Mouse (Mus musculus) midbrain, postnatal 0 days (tissue): ENCODE results near the gene Ly6g6e. TPM values are rescaled to one million over a fixed set of nuclear protein-coding genes. Genes with fewer than 3 reads are reported as not detected.

Experiments used
- ATAC-seq: fragments of 200-750 bp; cut with Nextera tagmentation; 2 replicates; pipeline ENCODE4 v1.8.0; 2017; ENCODE audit warnings: moderate number of reproducible peaks, mild to moderate bottlenecking, moderate TSS enrichment, moderate library complexity; ENCODE audit not compliant: low FRiP score
- DNase-seq: peaks from one replicate; pipeline ENCODE4 v3.0.0-alpha.2; 2015; ENCODE audit warnings: low spot score
- H3K27ac ChIP-seq: fragments of 300-500 bp; sonication (generic); 2 replicates; pipeline ENCODE4 v1.5.1; 2014; ENCODE audit warnings: low read depth, mild to moderate bottlenecking, low read length, mixed read lengths
- H3K27me3 ChIP-seq: fragments of 300-500 bp; sonication (generic); 2 replicates; pipeline ENCODE4 v1.6.1; 2014; ENCODE audit warnings: low read length, control low read depth, mixed read lengths; ENCODE audit not compliant: insufficient read depth
- H3K36me3 ChIP-seq: fragments of 300-500 bp; sonication (generic); 2 replicates; pipeline ENCODE4 v1.6.1; 2014; ENCODE audit warnings: low read length, control low read depth, mixed read lengths; ENCODE audit not compliant: insufficient read depth
- H3K4me1 ChIP-seq: fragments of 300-500 bp; sonication (generic); 2 replicates; pipeline ENCODE4 v1.6.1; 2014; ENCODE audit warnings: mild to moderate bottlenecking, control low read depth, antibody characterized with exemption, low read length, mixed read lengths; ENCODE audit not compliant: insufficient read depth
- H3K4me2 ChIP-seq: fragments of 300-500 bp; sonication (generic); 2 replicates; pipeline ENCODE4 v1.6.1; 2014; ENCODE audit warnings: low read depth, mild to moderate bottlenecking, low read length, mixed read lengths; ENCODE audit not compliant: poor library complexity, severe bottlenecking
- H3K4me3 ChIP-seq: fragments of 300-500 bp; sonication (generic); 2 replicates; pipeline ENCODE4 v1.5.1; 2014; ENCODE audit warnings: low read depth, mild to moderate bottlenecking, low read length, moderate library complexity
- H3K9ac ChIP-seq: fragments of 300-500 bp; sonication (generic); replicated peaks from 2 replicates; pipeline ENCODE4 v1.6.1; 2014; ENCODE audit warnings: mild to moderate bottlenecking, low read length, moderate library complexity, mixed read lengths; ENCODE audit not compliant: poor library complexity, severe bottlenecking
- H3K9me3 ChIP-seq: fragments of 300-500 bp; sonication (generic); 2 replicates; pipeline ENCODE4 v1.6.1; 2016; ENCODE audit warnings: low read length, control low read depth
- CTCF ChIP-seq: IDR thresholded peaks from 2 replicates; pipeline ENCODE4 v1.5.1; 2016; ENCODE audit warnings: antibody characterized with exemption, mild to moderate bottlenecking
- WGBS: fragments of 180-500 bp; shearing (Covaris S2); extraction: QIAGEN DNeasy Blood & Tissue Kit; methylation state at CpG from one replicate; pipeline ENCODE4 v1.1.7; 2014; 5-methylcytosine and 5-hydroxymethylcytosine counted together
- polyA plus RNA-seq: library from polyadenylated mRNA; unstranded; fragments of >200 nt; fragmentation: Nextera tagmentation; extraction: Ambion mirVana; gene quantifications from 2 replicates; pipeline ENCODE4 v1.2.1, GENCODE M21; 2015
- total RNA-seq: library from RNA; depleted of rRNA; stranded (reverse); fragments of >200 nt; gene quantifications from 2 replicates; pipeline ENCODE4 v1.2.3, GENCODE M21; 2014

Ly6g6e gene
- total and polyA plus RNA-seq, 2 experiments from 2014 or later: not detected

GRCm38 (mm10) chr17:35103221-35103690, 26.6 kb downstream of the Ly6g6e start:
- Histone ChIP-seq H3K9ac (no peak overlapping the region), H3K27me3 (no peaks in the 10 kb centered on the region), H3K27ac (no peak overlapping the region), H3K36me3 (peaks cover 51% of the 10 kb centered on the region), H3K4me1 (no peaks in the 10 kb centered on the region), H3K9me3 (no peaks in the 10 kb centered on the region), H3K4me3 (no peak overlapping the region), H3K4me2 (no peak overlapping the region)
- DNase-seq (no peak), ATAC-seq (no peak)
- 71% methylated on average over 6 of the region's 6 CpGs for WGBS
- TF ChIP-seq CTCF: no peak

DNA sequence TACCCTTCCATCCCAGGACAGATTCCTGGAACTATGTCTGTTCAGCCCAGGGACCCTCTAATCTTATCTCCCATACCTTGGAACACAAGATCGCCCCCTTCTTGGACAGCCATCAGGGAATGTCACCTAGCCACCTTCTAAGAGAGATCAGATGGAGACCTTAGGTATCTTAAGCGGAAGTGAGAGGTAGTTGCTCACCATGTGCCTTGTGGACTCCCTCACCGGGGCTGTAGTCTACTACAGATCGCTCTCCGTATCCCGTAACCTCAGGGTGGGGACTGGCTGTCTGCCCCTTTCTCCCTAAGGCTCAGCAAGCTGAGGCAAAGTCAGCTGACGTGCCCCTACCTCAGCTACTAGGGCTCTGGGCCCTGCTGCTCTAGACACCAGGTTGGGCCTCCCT, 27.4 kb downstream of the Ly6g6e start:
- Histone ChIP-seq H3K27me3 (no peaks in the 10 kb centered on the region), H3K4me2 (no peak overlapping the region), H3K27ac (no peak overlapping the region), H3K9ac (no peak overlapping the region), H3K9me3 (no peaks in the 10 kb centered on the region), H3K36me3 (peaks cover 45% of the 10 kb centered on the region), H3K4me1 (no peaks in the 10 kb centered on the region), H3K4me3 (no peak overlapping the region)
- 95% methylated on average over 7 of the region's 7 CpGs for WGBS
- ATAC-seq (no peak), DNase-seq (no peak)
- TF ChIP-seq CTCF: no peak

- peaks cover 38% of the 10 kb centered on the region for H3K36me3 ChIP-seq
Measured at GRCm38 (mm10) chr17:35104754-35105153, 28.1 kb downstream of the Ly6g6e start.

DNA sequence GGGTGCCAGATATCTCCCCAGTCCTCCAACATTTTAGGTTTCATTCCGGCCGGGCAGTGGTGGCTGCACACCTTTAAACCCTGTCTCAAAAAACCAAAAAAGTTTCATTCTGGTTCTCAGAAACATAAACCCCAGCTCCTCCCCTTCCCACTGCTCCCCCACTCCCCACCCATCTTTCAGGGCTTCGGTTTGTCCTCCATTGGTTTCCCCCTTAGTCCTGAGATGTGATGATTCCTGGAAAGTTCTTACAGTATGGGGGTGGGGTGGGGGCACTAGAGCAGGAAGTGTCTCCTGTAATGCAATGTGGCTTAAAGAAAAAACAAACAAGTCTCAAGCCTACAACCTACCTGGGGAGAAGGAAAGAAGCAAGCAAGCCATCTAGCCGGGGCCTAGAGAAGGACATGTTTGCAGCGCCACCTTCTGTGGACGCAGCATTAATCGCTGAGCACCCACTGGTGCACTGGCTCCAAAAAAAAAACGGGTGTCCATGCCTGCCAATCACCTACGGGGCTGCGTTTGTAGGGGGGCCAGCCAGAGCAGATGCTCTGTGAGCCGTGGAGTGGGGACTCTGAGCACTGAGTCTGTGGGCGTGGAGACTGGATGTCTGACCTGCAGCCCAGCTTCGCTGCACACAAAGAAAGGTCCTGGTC, 29.2 kb downstream of the Ly6g6e start:
- Histone ChIP-seq H3K9me3 (no peaks in the 10 kb centered on the region), H3K27ac (no peak overlapping the region), H3K4me2 (peak overlapping the region; percentile 26; the same call in 1 of the 2 replicates), H3K4me3 (no peak overlapping the region), H3K36me3 (peaks cover 28% of the 10 kb centered on the region), H3K27me3 (no peaks in the 10 kb centered on the region), H3K9ac (no peak overlapping the region), H3K4me1 (no peaks in the 10 kb centered on the region)
- DNase-seq (peak; percentile 72), ATAC-seq (peak; percentile 14; the same call in 1 of the 2 replicates)
- TF ChIP-seq CTCF: peak; percentile 70
- 21% methylated on average over 13 of the region's 13 CpGs for WGBS

More at GRCm38 (mm10) chr17:35104754-35105153, 28.1 kb downstream of the Ly6g6e start:
- Histone ChIP-seq H3K4me3 (no peak overlapping the region), H3K9me3 (no peaks in the 10 kb centered on the region), H3K4me2 (no peak overlapping the region), H3K27ac (no peak overlapping the region), H3K9ac (no peak overlapping the region), H3K4me1 (no peaks in the 10 kb centered on the region), H3K27me3 (no peaks in the 10 kb centered on the region)
- WGBS: 79% methylated on average over 6 of the region's 6 CpGs
- TF ChIP-seq CTCF: no peak
- no peak for ATAC-seq
- DNase-seq: no peak

GRCm38 (mm10) chr17:35106522-35106921, 29.8 kb downstream of the Ly6g6e start:
- ATAC-seq: no peak

GRCm38 (mm10) chr17:35108097-35108496, 31.4 kb downstream of the Ly6g6e start, which contains the start of gene Ly6g5c:
Ly6g5c (plus strand) TSS chr17:35108279.
- WGBS: 85% methylated on average over 6 of the region's 6 CpGs
- Histone ChIP-seq H3K4me1 (no peaks in the 10 kb centered on the region), H3K4me2 (no peak within 1 kb of the TSS), H3K36me3 (peaks cover 8% of the 10 kb centered on the region), H3K27me3 (no peaks in the 10 kb centered on the region), H3K27ac (no peak within 1 kb of the TSS), H3K9me3 (no peaks in the 10 kb centered on the region), H3K4me3 (no peak within 1 kb of the TSS), H3K9ac (no peak within 1 kb of the TSS)
- no peak for DNase-seq
- TF ChIP-seq CTCF: no peak
- no peak for ATAC-seq

More at GRCm38 (mm10) chr17:35106522-35106921, 29.8 kb downstream of the Ly6g6e start:
- Histone ChIP-seq H3K27me3 (no peaks in the 10 kb centered on the region), H3K9me3 (no peaks in the 10 kb centered on the region), H3K4me1 (no peaks in the 10 kb centered on the region), H3K4me2 (peak overlapping the region; percentile 26; the same call in 1 of the 2 replicates), H3K36me3 (peaks cover 22% of the 10 kb centered on the region), H3K9ac (no peak overlapping the region), H3K4me3 (no peak overlapping the region), H3K27ac (no peak overlapping the region)
- TF ChIP-seq CTCF: peak; percentile 62
- peak; percentile 42 for DNase-seq
- WGBS: 56% methylated on average over 3 of the region's 3 CpGs
